Mouse (Mus musculus) adrenal gland, postnatal 36 days (tissue): ENCODE measurements around the gene Mgme1. TPM values are rescaled to one million over a fixed set of nuclear protein-coding genes. Genes with fewer than 3 reads are reported as not detected.

Experiments used
- DNase-seq, 2 experiments: peaks; one replicate each; pipeline ENCODE4 v3.0.0; 2021; ENCODE audit warnings: mixed read lengths in 1 of 2
- total RNA-seq, 2 experiments: library from RNA; stranded (reverse); gene quantifications; 2 replicates each; pipeline ENCODE4 v1.2.3; 2021

Gene Mgme1
- total RNA-seq, 2 experiments from 2014 or later, result 20.4 to 21.7 TPM

DNA sequence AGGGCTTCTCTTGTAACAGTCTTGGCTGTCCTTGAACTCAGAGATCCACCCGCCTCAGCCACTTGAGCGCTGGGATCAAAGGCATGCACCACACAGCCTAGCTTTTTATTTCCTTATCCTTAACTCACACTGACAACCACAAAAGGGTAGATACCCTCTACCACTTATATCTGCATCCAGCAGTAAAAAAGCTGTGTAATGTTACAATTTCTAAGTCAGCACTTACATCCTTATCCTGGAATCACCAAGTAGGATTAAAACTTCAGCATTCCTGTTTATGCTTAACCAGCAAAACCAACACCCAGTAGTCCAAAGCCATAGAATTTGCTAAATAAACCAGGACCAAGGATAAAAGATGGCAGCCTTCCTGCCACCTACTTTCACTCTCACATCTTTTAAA lies 7.6 kb upstream of the Mgme1 start:
- DNase-seq, result no peak

DNA sequence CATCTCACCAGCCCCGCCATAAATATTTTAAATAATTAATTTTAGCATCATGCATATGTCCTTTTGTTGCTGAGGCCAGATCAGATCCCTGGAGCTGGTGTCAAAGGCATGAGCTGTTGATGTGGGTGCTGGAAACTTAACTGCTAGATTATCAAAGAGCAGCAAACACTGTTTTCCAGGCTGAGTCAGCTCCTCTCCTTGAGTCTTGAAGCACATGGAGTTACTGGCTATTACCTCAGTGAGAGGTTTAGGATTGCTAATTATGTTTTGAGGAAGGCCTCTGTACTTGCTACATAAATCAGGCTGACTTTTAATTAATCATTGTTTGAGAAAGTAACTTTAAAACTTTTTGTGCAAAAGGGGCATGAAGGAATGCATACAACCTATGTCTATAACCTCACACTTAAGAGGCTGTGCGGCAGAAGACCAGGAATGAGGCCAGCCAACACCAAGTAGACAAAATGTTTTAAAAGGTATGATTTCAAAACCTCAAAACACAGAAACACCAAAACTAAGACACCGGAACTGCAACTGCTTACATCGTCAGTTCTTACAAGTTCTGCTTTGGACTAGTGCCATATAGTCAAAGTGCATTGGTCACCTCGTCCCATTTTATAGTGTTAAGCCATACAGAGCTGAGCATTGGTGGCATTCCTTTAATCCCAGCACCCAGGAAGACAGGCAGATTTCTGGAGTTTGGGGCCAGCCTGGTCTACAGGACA lies 5.9 kb upstream of the Mgme1 start:
- DNase-seq, result no peak

DNA sequence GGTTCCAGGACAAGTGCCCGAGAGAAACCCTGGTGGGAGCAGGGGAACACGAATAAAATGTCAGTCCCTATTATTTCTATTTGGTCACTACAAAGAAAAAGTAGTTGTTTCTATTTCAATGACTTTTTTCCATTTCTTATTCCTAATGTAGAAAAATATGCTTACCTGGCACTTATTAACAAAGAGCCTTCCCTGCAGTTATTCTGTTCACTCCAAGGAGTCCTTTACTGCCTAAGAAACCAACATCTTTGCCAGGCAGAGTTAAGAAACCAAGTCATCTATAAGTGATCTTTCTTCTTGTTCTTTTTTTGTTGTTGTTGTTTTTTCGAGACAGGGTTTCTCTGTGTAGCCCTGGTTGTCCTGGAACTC lies 5.4 kb upstream of the Mgme1 start:
- no peak for DNase-seq

DNA sequence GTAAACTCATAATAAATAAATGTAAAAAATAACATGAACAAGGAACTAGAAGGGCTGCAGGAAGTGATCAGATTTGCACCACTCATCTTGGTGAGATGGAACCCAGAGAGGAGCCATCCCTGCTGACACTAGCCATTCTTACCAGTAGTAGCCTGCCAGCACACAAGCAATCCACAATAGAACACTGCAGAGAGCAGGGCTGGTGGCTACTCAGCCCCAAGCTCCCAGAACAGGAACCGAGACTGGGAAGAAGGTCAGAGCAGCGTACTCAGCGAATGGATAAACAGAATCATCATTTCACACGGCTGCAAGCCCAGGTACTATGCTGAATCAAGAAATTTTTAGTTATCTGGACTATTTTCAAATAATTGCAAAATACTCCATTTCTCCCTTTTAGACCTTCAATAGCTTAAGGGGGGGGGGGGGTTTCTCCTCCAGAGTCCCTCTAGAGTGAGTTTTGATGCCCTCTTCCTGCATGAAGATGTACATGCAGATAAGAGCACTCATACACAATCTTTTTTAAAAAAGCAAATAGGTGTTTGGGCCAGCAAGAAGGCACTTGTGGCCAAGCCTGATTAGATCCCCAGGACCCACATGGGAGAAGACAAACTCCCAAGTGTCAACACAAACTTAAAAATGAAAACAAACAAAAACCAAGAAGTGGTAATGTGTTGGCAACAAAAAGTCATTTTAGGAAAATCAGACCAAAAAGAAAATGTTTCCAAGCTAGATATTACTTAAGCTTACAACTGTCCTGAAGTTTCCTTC lies 4.4 kb upstream of the Mgme1 start:
- DNase-seq, result peak in 1 of 2 experiments; percentile 33

DNA sequence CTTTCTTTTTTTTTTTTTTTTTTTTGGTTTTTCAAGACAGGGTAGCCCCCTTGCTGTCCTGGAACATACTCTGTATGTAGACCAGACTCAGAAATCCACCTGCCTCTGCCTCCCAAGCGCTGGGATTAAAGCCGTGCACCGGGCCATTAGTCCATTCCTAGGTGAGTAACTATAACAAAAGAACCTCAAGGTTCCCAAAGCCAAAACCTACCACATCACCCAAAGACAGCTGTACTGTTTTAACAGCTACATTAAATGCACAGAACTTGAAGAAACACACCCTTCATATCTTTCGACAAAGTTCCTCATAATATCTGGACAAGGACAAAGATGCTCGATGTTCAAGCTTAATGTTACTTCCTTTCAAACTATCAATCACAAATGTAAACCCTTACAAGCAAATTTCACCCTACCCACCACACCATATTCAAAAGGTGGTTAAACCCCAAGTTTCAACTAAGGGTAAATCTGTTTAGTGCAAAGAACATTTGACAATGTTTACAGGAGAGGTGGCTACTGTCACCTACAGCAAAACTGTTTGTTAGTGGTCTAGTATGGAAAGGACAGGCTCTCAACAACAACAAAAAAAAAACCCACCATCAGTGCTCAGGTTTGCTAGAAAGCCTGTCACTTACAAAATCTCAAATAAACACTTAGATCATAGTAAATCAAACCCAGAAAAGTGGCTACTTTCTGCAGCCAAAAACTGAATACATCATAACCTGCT lies 3.3 kb upstream of the Mgme1 start:
- no peak for DNase-seq

DNA sequence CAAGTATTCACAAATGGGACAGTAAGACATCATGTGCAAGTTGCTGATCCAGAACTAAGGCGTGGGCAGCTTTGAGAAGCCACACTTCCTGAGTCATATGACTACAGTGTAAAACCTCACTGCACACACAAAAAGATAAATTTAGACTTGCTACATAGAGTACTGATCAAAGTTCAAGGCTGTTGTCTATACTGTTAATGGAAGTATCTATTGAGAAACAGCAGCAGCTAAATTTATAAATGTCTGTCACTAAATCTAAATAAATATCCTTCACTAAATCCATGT lies 2.8 kb upstream of the Mgme1 start:
- DNase-seq, result no peak

DNA sequence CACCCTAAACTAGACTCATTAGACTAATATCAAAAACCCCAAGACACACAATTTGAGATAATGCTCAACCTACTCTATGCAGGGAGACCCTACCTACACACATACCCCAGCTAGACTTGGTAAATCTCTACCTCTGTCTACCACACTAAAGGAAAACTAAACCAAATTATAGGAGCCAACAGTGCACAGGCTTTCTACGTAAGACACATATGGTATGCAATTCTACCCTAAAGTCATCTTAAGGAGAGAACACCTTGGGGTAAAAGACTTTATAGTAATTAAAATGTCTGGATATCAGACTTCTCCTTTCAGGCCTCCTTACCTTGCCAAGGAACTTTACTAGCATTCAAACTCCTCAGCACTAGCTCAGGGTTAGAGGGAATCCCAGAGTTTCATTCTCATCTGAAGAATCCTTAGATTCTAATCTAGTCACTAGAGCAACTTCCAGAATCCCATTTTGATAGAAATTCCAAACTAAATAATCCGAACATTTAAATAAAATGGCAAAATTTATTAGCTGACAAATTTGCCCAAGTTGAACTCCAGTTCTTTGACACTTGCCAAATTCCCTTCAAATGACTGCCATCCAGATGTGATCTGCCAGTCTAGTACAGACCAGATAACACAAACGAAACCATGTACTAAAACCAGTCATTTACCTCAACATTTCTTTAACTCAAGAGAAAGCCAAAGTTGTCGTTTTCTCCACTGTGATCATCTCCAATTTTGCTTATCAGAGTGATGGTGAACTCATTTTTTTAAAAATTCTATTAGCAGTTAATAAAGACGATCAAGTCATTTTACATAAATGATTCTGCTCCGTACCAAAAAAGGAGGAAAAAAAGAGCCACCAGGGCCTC lies 1.8 kb upstream of the Mgme1 start:
- no peak for DNase-seq

DNA sequence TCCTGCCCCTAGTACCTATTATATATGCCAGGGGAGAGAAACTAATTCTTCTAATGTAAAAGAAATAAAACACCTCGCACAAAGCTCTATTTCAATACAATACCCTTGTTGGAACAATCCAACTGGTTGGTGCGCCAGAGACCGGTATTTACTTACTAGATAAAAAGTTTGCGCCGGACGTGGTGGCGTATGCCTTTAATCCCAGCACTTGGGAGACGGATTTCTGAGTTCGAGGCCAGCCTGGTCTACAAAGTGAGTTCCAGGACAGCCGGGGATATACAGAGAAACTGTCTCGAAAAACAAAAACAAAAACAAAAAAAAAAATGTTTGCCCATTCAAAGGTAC lies 1.2 kb upstream of the Mgme1 start:
- DNase-seq, result no peak

DNA sequence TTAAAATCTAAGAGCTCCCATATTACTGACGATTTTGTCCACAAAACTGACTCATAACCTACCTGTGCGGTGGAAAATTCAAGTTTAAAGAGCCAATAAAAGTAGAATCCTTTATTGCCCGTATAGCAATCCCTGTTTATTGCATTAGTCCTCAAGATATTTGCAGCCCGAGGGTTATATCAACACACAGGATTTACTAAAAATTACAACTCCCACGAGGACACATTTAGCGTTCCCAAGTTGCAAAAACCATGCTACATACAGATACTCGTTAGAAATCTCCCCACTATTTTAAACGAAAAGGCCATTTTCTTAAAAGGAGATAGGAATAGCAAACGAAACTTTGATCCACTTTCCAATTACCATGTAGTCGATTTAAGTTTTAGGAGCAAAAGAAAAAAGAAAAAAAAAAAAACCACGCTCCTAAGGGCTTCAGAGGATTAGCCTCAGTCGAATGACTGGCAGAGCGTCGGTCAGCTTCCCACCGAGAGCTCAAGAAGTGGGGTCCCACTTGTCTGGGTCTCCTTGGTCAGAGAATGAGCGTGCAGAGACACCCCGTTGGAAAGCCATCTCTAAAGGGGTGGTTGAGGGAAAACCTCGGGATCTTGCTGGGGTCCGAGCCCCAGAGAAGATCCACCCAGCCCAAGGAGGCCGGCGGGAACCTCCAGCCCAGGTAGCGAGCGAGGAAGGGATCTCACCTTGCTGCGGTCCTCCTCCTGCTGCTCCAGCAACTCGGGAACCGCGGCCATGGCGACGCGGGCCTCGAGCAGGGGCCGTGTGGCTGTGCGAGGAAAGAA lies 586 bp upstream of the Mgme1 start:
- DNase-seq, result no peak

DNA sequence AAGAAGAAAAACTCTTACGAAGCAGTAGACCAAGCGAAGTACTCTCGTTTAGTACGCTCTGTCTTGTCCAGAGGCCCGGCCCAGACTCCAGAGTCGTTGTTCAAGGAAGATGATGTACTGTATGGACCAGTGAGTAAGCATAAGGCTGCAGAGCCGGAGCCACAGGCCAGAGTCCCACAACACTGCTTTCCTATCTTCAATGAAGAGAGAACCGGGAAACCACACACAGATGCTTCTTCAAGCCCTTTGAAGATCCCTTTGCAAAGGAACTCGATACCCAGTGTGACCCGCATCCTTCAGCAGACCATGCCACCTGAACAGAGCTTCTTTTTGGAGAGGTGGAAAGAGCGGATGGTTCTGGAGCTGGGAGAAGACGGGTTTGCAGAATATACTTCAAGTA lies 1.6 kb downstream of the Mgme1 start:
- no peak for DNase-seq

DNA sequence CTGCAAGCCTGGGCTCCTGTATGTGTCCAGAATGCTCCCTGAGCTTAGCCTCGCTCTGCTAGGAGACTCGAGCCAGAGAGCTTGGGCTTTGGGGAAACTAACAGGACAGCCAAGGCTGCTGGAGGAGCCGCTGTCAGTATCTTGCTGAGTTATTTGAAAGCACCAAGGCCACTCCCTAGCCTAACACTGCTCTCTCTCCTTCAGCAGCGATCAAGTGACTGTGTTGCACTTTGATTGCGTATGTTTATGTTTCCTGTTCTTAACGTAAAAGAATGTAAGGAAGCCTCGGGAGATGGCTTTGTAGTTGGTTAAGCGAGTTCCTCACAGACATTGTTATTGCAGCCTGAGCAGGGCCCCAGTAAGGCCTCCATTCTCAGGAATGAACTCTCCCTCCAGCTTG lies 4.3 kb downstream of the Mgme1 start:
- DNase-seq, result peak; percentile 58 to 63

DNA sequence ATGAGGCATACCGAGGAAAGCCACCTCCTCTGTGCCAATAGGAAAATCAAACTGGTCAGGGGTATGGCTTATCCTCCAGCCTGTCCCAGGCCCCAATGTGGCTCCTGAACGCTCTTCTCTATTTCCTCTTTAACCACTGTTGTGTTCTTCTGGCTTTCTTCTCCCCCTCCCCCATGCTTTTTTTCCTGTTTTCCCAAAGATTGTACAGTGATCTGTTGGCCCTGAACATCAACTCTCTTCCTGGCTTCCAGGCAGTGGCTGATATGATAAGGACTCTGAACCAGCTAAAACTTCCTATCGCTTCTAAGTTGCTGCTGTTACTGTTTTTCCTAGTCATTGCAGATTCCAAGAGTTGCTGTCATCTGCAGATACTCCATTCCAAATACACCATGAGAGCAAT lies 6.4 kb downstream of the Mgme1 start:
- DNase-seq, result no peak

DNA sequence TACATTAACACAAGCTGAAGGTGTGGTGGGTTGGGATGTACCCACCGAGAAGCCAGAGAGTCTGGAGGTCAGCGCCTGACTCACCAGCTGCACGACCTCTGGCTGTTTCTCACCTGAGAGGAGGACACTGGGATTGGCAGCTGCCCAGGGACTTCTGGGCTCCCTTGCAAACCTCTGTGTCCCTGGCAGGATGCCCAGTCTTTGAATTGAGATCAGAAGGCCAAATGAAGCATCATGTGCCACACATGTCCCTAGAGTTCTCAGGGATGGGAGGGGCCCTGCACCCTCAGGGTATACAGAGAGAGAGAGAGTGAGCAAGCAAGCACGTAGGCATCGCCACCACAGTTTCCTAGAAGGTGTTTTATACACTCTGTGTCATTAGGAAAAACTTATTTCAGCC lies 9.3 kb downstream of the Mgme1 start:
- DNase-seq, result peak; percentile 94 to 95

DNA sequence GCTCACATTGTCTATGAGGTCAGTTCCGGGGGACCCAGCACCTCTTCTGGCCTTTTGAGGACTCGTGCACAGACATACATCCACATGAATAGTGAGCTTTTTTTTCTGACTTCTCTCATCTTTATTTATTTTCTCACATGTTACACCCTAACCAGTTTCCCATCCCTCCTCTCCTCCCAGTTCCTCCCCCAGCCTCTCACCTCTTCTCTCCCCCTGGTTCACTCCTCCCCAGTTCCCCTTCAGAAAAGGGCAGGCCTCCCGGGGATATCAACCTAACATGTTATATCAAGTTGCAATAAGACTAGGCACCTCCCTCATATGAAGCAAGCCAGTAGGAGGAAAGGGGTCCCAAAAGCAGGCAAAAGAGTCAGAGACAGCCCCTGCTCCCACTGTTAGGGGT lies 10.1 kb downstream of the Mgme1 start:
- DNase-seq, result no peak

DNA sequence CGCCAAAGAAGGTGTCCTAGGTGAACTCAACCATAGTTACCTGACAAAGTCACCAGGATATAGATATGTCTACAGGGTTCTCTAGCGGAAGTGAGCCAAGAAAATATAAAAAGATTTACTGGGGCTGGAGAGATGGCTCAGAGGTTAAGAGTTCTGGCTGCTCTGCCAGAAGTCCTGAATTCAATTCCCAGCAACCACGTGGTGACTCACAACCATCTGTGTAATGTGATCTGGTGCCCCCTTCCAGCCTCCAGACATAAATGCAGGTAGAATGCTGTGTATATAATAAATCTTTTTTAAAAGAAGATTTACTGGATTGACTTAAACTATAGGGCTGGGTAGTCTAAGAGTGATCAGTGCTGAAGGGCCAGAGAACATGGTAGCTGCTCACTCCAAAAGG lies 11.0 kb downstream of the Mgme1 start:
- no peak for DNase-seq

DNA sequence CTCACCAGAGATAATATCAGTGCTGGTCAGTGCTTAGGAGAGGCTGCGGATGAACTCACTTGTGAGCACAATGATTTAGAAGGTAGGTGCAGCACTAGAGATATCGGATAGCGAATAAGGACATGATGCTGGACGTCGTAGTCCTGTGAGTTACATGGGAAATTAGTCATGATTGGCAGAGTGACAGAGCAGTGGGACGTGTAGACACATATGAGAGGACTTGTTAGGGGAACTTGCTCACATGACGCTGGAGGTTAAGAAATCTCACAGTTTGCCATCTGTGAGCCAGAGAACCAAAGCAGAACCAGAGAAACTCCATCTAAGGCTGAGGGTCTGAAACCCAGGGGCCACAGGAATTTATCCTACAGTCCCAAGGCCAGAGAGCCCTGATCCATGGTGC lies 19.9 kb downstream of the Mgme1 start:
- DNase-seq, result no peak

DNA sequence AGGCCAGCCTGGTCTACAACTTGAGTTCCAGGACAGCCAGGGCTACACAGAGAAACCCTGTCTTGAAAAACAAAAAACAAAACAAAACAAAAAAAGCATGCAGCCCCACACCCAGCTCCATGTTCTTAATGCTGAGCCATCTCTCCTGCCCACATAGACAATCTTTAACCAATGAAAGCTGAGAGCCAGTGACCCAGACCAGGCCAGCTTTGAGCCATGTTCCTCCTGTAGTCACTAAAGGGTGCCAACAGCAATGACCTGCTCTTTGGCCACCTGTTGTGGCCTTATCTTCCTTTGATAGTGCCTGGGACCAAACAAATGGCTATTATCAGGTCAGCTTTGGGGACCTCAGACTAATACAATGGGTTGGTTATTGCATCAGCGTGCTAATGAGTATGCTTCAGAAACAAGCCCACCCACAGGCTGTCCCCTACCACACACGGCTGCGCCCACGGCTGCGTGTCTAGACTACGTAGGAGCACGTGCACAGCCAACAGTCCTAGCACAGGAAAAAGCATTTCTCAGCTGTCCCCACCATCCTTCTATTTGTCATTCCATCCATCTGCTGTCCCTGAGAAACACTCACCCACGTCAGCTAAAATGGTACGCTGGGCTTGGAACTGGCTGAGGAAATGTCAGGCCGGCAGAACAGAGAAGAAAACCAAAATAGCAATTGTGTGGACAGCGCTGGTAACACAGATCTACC lies 21.3 kb downstream of the Mgme1 start:
- no peak for DNase-seq

DNA sequence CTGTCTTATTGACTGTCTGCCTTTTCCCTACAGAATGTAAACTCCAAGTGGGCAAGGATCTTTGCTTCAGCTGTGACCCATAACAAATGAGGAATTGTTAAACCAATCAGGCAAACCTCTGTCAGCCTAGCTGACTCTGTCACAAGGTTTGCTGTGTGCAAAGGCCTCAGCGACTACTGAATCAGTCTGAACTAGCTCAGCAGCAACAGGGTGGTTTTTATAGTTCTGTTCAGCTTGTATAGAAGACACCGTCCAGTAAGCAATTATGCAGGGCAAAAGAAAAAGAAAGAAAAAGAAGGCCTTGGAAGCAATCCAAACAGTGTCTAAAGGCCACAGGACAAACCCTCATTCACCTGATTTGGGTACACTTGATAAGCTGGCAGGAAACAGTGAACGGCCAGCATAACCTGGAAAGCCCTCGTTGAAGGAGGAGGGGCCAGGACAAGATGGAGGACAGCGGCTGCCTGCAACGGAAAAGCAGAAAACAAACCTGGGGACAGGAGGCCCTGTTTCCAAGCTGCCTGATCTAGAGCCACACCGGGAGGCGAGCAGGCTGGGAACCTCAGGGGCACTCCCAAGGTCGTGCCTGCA lies 24.8 kb downstream of the Mgme1 start:
- DNase-seq, result peak in 1 of 2 experiments; percentile 17

DNA sequence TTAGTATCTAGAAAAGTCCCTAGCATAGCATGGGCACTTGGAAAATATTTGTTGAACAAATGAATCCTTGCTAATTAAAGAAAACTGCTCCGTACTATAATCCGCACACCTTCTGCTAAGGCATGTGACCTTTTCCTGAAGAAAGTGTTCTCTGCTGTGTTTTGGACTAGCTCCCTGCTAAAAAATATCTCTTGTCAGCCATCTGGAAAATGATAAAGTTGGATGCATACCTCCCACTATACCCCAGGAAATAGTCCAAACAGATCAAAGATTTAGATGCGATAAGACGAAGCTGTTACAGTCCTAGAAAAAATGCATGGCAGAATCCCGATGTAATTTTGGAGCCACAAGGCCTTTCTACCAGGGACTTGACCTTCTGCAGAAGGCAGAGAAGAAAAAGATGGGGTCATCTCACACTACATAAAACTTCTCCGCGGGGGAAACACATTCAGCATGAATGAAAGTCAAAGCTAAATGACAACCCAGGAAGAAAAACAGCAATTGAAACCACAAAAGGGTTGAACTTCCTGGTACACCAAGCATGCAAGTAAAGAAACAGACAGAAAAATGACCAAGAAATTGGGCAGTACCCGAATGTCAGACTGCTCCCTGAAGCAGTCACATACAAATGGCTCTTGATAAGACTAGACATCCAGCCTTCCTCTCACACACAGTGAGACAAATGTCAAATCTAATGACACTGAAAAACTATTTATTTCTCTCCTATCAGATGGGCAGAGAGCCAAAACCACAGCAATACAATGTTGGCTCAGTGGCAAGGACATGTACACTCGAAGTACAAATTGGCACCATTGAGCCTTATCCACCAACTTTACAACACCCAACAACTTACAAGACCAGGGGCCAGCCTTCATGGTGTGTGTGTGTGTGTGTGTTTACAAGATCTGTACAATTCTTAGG lies 29.5 kb downstream of the Mgme1 start:
- DNase-seq, result peak; percentile 45 to 47

DNA sequence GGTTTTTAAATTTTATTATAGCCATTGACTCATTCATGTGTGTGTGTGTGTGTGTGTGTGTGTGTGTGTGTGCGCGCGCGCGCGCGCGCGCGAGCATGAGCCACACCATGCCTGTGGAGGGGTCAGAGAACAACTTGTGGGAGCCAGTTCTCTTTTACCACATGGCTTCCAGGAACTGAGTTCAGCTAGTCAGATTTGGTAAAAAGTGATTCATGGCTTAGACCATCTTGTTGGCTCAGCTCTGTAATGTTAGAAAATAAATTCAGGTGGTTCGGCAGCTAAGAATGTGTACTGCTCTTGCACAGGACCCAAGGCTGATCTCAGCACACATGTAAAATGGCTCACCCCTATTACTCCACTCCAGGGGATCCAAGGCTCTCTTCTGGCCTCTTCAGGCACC lies 30.6 kb downstream of the Mgme1 start:
- no peak for DNase-seq
